Mouse (Mus musculus): ENCODE measurements around the gene Ctnnal1.

Gene Ctnnal1

DNA sequence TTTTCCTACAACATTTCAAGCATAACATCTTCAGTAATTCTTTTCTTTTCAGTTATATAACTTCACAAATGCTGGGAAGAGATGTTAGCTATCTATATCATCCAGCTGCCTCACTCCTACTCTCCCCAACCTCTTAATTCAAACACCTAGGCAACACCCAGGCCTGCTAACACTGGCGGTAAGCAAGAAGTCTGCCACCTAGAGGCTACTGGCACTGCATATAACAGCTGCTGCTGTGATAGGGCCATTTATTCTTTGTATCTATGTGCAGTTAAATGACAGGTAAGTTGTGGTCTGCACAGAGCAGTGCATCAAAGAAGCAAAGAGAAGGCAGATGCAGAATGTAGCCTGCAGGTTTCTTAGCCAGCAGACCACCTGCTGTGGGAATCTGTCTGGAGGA lies 73.6 kb downstream of the Ctnnal1 start:
- no peak for DNase-seq

DNA sequence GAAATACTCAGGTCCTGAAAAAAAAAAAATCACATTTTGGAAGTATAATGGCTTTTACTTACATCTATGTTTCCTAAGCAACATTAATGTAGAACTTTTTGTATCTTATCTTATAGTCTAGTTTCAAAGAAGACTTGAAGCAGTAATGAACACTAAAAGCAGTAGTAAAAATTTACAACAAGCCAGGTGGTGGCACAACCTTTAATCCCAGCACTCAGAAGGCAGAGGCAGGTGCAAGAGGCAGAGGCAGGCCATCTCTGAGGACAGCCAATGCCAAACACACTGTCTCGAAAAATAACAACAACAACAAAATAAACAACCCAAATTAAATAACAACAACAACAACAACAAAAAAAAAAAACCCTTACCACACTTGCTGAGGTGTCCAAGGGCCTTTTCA lies 93.9 kb downstream of the Ctnnal1 start:
- no peak for DNase-seq

GRCm38 (mm10) chr4:56768913-56769312 lies 96.1 kb downstream of the Ctnnal1 start:
- peak in 1 of 2 experiments; percentile 10 for DNase-seq

GRCm38 (mm10) chr4:56767861-56768284 lies 97.1 kb downstream of the Ctnnal1 start:
- DNase-seq: peak in 1 of 2 experiments; percentile 7

All from kidney, adult 8-10 months (tissue).